In the genomic region with DNA sequence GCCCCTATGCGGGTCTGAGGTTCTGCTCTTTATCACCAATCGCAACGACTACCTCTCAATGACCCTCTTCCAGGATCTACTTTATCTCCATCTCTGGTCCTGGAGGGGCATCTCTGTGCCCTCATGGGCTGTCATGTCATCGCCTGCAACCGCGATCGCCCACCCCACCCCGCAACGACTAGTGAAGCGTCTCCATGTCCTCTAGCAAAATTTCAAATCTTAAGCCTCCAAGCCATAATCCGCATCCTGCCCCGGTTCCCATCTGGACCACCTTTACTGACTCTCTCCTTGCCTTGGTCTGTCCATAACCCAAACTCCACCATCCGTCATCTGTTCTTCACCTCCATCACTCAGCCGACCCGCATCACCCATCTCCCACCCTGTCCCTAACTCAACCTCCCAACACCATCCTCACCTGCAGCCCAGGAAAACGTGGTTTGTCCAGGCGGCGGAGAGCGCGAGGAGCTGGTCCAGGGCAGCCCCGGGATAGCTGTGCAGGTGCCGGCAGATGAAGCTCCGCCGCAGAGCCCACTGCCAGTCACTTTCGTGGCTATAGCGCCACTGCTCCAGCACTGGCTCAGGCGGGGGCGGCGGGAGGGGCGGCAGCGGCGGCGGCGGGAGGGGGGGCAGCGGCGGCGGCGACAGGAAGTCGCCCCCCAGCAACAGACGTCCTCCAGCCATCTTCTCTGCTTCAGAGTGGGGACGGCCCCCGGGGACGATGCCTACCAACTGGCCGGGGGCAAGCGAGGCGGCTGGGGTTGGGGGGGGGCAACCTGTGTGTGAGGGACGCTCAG, we compare ENCODE assay signal across 8 mouse cellular contexts. TPM values are rescaled to one million over a fixed set of nuclear protein-coding genes. Genes with fewer than 3 reads are reported as not detected.
A peak's percentile ranks its signal among the peaks of the same experiment; 100 is the strongest.
DNase-seq lines count a peak whose midpoint lies in the region; ATAC-seq lines count a peak whose summit lies in the region.

A gene (minus strand): TSS at position 579 of the 794 bp plus-strand sequence.

- H3K4me3 ChIP-seq in heart, embryonic 14.5 days (ENCODE audit: control insufficient read depth in 1 of 2, insufficient read depth in 1 of 2, low read depth in 1 of 2, low read length in 2 of 2): peak within 1 kb of the TSS; percentile 42 to 64
- H3K4me3 ChIP-seq in lung, embryonic 16.5 days (ENCODE audit: low read length): peak within 1 kb of the TSS; percentile 60

- peak within 1 kb of the TSS; percentile 71 for H3K9ac ChIP-seq in heart, embryonic 14.5 days (ENCODE audit: low read length)
- H3K9ac ChIP-seq in lung, embryonic 16.5 days (ENCODE audit: low read length): peak within 1 kb of the TSS; percentile 69

- peak; percentile 20 for DNase-seq in ZHBTc4 (ENCODE audit: low read depth, low spot score)
- peak; percentile 36 for DNase-seq in embryo, embryonic 11 days
- peak; percentile 8 to 39 for DNase-seq in layer of hippocampus, adult 18-20 months (ENCODE audit: low spot score in 2 of 2)
- DNase-seq in right cerebral cortex, postnatal 14 days: peak; percentile 51
- no peak for DNase-seq in gastrocnemius, adult 8-10 months (ENCODE audit: low spot score in 2 of 2)

- H3K4me1 ChIP-seq in heart, embryonic 14.5 days (ENCODE audit: control insufficient read depth in 2 of 2, insufficient read depth in 2 of 2, low read length in 2 of 2): peaks cover 0 to 3% of the 10 kb centered on the region in 2 experiments; a peak in 1 of 4 replicates
- no peaks in the 10 kb centered on the region for H3K4me1 ChIP-seq in lung, embryonic 16.5 days (replicated peaks; ENCODE audit: control insufficient read depth, insufficient read depth, low read length)

- peak; percentile 12 for ATAC-seq in CD4-positive, CD25-positive, alpha-beta regulatory T cell, adult 4 months
- ATAC-seq in heart, embryonic 14.5 days (ENCODE audit: insufficient number of reproducible peaks, insufficient read depth, low FRiP score, low read depth): peak; percentile 46; the same call in 1 of the 2 replicates
- peak; percentile 71 for ATAC-seq in lung, embryonic 16.5 days (ENCODE audit: low read depth)

- 17% methylated on average over 35 of the region's 47 CpGs for WGBS in heart, embryonic 14.5 days
- WGBS in lung, embryonic 16.5 days: 19% methylated on average over 36 of the region's 47 CpGs

- no peaks in the 10 kb centered on the region for H3K36me3 ChIP-seq in heart, embryonic 14.5 days (ENCODE audit: control insufficient read depth, insufficient read depth, low read length)
- no peaks in the 10 kb centered on the region for H3K36me3 ChIP-seq in lung, embryonic 16.5 days (ENCODE audit: control insufficient read depth, insufficient read depth, low read length)

- H3K27me3 ChIP-seq in heart, embryonic 14.5 days (ENCODE audit: control insufficient read depth, insufficient read depth, low read length): no peaks in the 10 kb centered on the region
- no peaks in the 10 kb centered on the region for H3K27me3 ChIP-seq in lung, embryonic 16.5 days (ENCODE audit: control insufficient read depth, insufficient read depth, low read depth, low read length)

- H3K4me2 ChIP-seq in heart, embryonic 14.5 days (ENCODE audit: low read length): peak within 1 kb of the TSS; percentile 64
- H3K4me2 ChIP-seq in lung, embryonic 16.5 days (ENCODE audit: low read depth, low read length): peak within 1 kb of the TSS; percentile 62

- peak within 1 kb of the TSS; percentile 67 to 72; a peak in 3 of 4 replicates for H3K27ac ChIP-seq in heart, embryonic 14.5 days (replicated peaks in 1 of 2; ENCODE audit: control insufficient read depth in 1 of 2, insufficient read depth in 1 of 2, low read depth in 2 of 2, low read length in 2 of 2)
- peak within 1 kb of the TSS; percentile 39; the same call in 1 of the 2 replicates for H3K27ac ChIP-seq in lung, embryonic 16.5 days (ENCODE audit: low read length)

- no peaks in the 10 kb centered on the region for H3K9me3 ChIP-seq in heart, embryonic 14.5 days (ENCODE audit: control insufficient read depth, low read length)
- no peaks in the 10 kb centered on the region for H3K9me3 ChIP-seq in lung, embryonic 16.5 days (ENCODE audit: control insufficient read depth, low read length)

RNA-seq across cellular contexts. Expression of the gene that starts here (rescaled TPM):
- 1 to 10 TPM; 2.0 TPM for polyA plus RNA-seq in CD4-positive, CD25-positive, alpha-beta regulatory T cell, adult 4 months (2017; shearing (Covaris generic))
- polyA plus RNA-seq in heart, embryonic 14.5 days (2014; fragmentation: Nextera tagmentation; extraction: Ambion mirVana): 0.78 and 0.86 TPM in 2 replicates
- 10 to 100 TPM; 30.4 to 32.1 TPM for total RNA-seq in layer of hippocampus, adult 18-20 months (2021)
- polyA plus RNA-seq in lung, embryonic 16.5 days (2015; fragmentation: Nextera tagmentation; extraction: Ambion mirVana): 1.3 and 1.8 TPM in 2 replicates
- total RNA-seq in gastrocnemius, adult 8-10 months (2022): 1 to 10 TPM; 2.3 to 3.6 (median 2.5) TPM

Comparison
In these comparisons a context has a peak if more than half of its experiments do, and no peak if none do; other contexts are left out.
1. RNA of the gene that starts here (total RNA-seq): 30.4 to 32.1 TPM in layer of hippocampus, adult 18-20 months; 2.3 to 3.6 TPM in gastrocnemius, adult 8-10 months; every median in the first group is over 4 times any median in the second.
2. Peak in ATAC-seq, H3K4me3 ChIP-seq, H3K27ac ChIP-seq, H3K9ac ChIP-seq and H3K4me2 ChIP-seq in heart, embryonic 14.5 days; RNA of the gene not detected or under 1 TPM.
3. ATAC-seq: peak in every context shown above with its lines; median percentile 71 in lung, embryonic 16.5 days; 46 in heart, embryonic 14.5 days; 12 in CD4-positive, CD25-positive, alpha-beta regulatory T cell, adult 4 months.
4. DNase-seq: peak in ZHBTc4 (single experiment), embryo, embryonic 11 days (single experiment), layer of hippocampus, adult 18-20 months (2 of 2) and right cerebral cortex, postnatal 14 days (single experiment); none in gastrocnemius, adult 8-10 months (0 of 2).